Mouse (Mus musculus): ENCODE measurements around the gene Fzd4.

Gene Fzd4

DNA sequence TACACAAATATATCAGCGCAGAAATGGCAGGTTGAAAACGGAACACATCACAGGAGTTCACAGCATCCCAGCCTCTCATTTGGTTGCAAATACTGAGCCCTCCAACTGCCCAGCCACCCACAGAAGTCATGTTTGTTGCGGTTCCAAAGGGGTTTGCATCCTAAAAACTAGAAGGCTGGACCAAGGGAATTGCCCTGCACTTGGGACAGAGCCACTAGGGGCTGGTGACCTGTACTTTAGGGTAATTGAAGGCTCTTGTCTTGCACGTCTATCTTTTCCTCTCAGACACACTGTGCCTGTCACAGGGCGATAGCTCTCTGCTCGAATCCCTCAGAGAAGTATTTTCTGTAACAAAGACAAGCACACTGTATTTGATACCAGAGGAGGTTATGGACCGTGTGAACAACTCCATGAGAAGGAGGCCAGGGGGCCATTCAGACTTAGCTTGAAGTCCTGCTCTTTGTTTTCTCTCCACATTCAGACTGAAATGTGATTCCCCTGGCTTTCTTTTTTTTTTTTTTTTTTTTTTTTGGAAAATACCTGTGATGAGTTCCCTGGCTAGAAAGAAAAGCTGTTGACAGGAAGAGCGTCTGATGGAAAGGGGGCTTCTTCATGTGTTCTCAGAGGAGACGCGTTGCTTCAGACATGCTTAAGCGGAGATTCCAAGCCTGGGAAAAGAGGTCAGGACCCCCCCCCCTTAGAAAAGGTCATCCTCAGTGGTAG lies 2.9 kb upstream of the Fzd4 start:
- DNase-seq (ENCODE audit: low spot score): no peak

DNA sequence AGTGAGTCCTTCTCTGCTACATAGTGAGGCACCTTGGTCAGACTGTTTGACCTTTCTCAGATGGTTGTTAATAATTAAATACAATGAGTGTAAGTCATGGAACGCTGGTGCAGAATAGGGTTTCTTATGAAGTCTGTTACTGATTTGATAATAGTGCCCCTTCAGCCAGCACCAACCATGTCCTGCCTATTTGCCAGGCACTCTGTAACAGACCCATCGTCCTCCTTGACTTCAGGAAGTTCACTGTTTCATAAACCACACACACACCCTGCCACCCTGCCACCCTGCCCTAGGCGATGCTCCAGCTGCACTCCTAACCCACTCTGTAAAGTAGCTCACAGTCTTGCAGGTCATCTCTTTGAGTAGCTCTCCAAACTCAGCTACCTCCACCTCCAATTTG lies 2.2 kb upstream of the Fzd4 start:
- no peak for DNase-seq (ENCODE audit: low spot score)

GRCm38 (mm10) chr7:89403053-89403972 lies 842 bp upstream of the Fzd4 start:
- peak; percentile 55 for DNase-seq (ENCODE audit: low spot score)

DNA sequence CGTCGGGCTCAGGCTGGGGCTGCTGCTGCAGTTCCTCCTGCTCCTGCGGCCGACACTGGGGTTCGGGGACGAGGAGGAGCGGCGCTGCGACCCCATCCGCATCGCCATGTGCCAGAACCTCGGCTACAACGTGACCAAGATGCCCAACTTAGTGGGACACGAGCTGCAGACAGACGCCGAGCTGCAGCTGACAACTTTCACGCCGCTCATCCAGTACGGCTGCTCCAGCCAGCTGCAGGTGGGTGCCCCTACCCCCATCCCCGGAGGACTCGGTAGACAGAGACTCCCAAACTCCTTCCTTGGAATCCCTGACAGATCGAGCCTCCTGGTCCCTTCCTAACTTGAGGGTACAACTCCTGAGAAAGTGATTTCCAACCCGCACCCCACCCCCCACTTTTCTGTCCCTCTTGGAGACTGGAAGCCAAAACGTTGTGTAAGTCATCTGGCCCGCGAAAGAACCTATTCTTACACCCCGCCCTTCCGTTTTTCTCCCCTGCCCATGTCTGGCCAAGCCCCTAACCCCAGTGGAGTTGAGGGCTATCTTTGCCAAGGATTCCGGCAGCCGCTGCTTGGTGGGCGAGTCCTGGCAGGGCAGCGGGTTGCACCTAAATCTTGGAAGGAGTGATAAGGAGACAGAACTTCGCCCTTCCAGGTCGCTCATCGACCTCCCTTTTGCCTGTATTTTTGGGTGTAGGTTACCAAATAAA lies 732 bp downstream of the Fzd4 start:
- DNase-seq (ENCODE audit: low spot score): peak; percentile 19

GRCm38 (mm10) chr7:89406011-89406410 lies 1.9 kb downstream of the Fzd4 start:
- no peak for DNase-seq (ENCODE audit: low spot score)

DNA sequence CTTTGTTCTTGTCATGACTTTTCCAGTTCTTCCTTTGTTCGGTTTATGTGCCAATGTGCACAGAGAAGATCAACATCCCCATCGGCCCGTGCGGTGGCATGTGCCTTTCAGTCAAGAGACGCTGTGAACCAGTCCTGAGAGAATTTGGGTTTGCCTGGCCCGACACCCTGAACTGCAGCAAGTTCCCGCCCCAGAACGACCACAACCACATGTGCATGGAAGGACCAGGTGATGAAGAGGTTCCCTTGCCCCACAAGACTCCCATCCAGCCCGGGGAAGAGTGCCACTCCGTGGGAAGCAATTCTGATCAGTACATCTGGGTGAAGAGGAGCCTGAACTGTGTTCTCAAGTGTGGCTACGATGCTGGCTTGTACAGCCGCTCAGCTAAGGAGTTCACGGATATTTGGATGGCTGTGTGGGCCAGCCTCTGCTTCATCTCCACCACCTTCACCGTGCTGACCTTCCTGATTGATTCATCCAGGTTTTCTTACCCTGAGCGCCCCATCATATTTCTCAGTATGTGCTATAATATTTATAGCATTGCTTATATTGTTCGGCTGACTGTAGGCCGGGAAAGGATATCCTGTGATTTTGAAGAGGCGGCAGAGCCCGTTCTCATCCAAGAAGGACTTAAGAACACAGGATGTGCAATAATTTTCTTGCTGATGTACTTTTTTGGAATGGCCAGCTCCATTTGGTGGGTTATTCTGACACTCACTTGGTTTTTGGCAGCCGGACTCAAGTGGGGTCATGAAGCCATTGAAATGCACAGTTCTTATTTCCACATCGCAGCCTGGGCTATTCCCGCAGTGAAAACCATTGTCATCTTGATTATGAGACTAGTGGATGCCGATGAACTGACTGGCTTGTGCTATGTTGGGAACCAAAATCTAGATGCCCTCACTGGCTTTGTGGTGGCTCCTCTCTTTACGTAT lies 3.1 kb downstream of the Fzd4 start:
- DNase-seq (ENCODE audit: low spot score): no peak

- DNase-seq (ENCODE audit: low spot score): no peak
These were observed 6.1 kb downstream of the Fzd4 start for GRCm38 (mm10) chr7:89410294-89410693.

GRCm38 (mm10) chr7:89411346-89411745 lies 7.2 kb downstream of the Fzd4 start:
- no peak for DNase-seq (ENCODE audit: low spot score)

GRCm38 (mm10) chr7:89412094-89412493 lies 7.9 kb downstream of the Fzd4 start:
- no peak for DNase-seq (ENCODE audit: low spot score)

- DNase-seq (ENCODE audit: low spot score): no peak
These were observed 11.9 kb downstream of the Fzd4 start for GRCm38 (mm10) chr7:89416027-89416426.

GRCm38 (mm10) chr7:89417707-89418106 lies 13.6 kb downstream of the Fzd4 start:
- no peak for DNase-seq (ENCODE audit: low spot score)

DNA sequence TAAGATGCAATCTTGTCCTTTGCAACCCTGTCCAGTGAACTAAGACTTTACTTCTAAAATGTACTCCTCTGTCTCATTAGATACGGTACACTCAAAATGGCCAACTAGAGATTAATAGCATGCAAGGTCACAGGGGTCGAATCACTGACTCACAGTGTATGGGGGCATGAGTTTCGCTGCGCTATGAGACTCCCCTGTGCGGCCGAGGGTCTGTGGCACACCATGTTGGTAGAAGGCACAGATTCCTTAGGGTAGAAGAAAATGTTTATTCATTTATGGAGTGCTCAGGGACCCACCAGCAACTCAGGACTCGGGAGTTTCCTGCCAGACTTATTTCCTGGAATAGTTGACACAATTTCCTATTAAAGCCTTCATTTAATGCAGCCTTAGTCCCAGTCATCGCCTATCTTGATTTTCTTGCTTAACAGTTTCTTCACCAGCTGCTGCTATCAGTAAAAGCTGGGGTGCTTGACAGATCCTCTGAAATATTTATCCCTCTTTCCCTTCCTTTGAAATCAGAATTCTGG lies 14.0 kb downstream of the Fzd4 start:
- no peak for DNase-seq (ENCODE audit: low spot score)

DNA sequence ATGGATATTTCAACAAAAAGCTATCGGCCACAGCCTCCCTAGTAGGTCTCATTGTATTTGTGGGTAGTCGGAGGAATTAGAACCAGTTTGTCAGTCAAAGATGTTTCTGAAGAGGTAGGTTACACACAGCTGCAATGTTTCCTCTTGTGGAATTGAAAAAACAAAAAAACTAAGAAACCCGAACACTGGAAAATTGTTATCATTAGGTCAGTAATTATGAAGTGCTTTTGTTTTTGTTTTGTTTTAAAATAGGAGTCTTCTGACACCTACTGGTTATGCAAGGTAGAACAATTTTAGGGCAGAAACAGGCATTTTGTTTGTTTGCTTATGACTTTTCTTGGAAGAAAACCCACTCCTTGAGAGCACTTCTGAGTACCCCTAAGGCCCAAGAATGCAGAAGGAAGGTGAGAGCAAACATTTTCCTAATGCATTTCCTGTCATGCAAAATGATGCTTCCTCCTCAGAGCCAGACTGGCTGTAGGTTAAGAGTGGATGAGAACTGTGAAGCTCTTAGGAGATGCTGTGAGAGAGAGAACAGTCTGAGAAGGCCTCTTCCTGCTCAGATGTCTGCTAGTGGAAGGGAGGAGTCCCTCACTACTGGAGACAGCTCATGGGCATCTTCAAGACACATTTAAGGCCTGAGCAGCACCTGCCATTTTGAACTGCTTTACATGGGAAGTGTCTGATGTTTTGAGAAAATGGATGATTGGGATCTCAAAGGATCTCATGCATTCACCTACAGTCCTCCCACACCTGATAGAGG lies 14.9 kb downstream of the Fzd4 start:
- DNase-seq (ENCODE audit: low spot score): no peak

DNA sequence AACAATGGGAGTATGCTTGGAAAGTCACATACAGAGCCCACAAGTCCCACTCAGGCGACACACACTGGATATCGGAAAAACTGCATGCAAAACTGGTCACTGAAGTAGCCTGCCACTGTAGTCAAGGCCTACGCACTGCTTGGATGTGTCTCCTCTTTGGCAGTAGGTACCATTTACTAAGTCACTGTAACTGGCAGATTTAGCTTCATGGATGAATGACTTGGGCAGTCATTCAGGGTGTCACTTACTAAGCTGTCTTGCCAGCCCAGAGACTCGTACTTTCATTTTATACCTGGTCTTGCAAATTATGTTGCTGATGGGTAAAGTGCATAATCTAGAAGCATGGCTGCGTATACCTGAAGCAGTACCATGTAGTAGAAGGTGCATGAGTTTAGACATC lies 17.1 kb downstream of the Fzd4 start:
- no peak for DNase-seq (ENCODE audit: low spot score)

- DNase-seq (ENCODE audit: low spot score): no peak
These were observed 18.5 kb downstream of the Fzd4 start for GRCm38 (mm10) chr7:89422650-89423049.

- DNase-seq (ENCODE audit: low spot score): no peak
These were observed 19.0 kb downstream of the Fzd4 start for GRCm38 (mm10) chr7:89423194-89423593.

- DNase-seq (ENCODE audit: low spot score): no peak
These were observed 19.6 kb downstream of the Fzd4 start for GRCm38 (mm10) chr7:89423688-89424255.

- no peak for DNase-seq (ENCODE audit: low spot score)
These were observed 20.5 kb downstream of the Fzd4 start for GRCm38 (mm10) chr7:89424659-89425058.

- no peak for DNase-seq (ENCODE audit: low spot score)
These were observed 21.9 kb downstream of the Fzd4 start for GRCm38 (mm10) chr7:89425803-89426725.

Measured in urinary bladder, postnatal 25 days (tissue).